Mouse (Mus musculus) kidney, adult 2 months (tissue): ENCODE measurements around the gene Awat2.
"Not testable (repeated sequence)": the region's sequence is repeated elsewhere in the genome, so short reads cannot be mapped to it uniquely, and the experiment has no call there.

Experiments
- CTCF ChIP-seq: fragments of 200-500 bp; conservative IDR thresholded peaks from 2 replicates; pipeline ENCODE4 v1.5.1; 2011; ENCODE audit warnings: low read depth, mild to moderate bottlenecking, control low read depth, low read length, moderate library complexity, mixed read lengths; ENCODE audit not compliant: insufficient read depth, insufficient read length
- POLR2A ChIP-seq: fragments of 200-500 bp; IDR thresholded peaks from one replicate; pipeline ENCODE4 v1.6.1; 2011; ENCODE audit warnings: low read depth, low read length, control low read depth

DNA sequence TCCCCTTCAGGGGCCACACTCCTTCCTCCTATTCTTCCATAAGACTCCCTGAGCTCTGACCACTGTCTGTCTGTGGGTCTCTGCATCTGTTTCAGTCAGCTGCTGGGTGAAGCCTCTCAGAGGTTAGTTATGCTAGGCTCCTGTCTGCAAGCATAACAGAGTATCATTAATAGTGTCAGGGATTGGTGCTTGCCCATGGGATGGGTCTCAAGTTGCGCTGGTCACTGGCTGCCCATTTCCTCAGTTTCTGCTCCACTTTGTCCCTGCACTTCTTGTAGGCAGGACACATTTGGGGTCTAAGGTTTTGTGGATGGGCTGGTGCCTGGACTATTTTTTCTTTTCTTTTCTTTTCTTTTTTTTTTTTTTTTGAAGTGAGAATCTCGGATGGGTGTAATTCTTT lies at the start of gene Awat2:
- TF ChIP-seq POLR2A, CTCF: not testable (repeated sequence)
